Mouse (Mus musculus): ENCODE data around the gene Acbd7. TPM values are rescaled to one million over a fixed set of nuclear protein-coding genes. Genes with fewer than 3 reads are reported as not detected.

Gene Acbd7
- not detected for total RNA-seq (2021)
- long read RNA-seq, experiment 1 = 0 reads
- long read RNA-seq, experiment 2 = 0 reads

GRCm38 (mm10) chr2:3335611-3336301, at the start of gene Acbd7:
Gene Acbd7 (plus strand): TSS chr2:3336168.
- DNase-seq (ENCODE audit: low spot score in 2 of 2) = peak; percentile 12 to 32

GRCm38 (mm10) chr2:3286243-3286642, 49.7 kb upstream of the Acbd7 start:
- DNase-seq (ENCODE audit: low spot score in 2 of 2) = no peak

GRCm38 (mm10) chr2:3289581-3289980, 46.4 kb upstream of the Acbd7 start:
- no peak for DNase-seq (ENCODE audit: low spot score in 2 of 2)

GRCm38 (mm10) chr2:3292170-3292569, 43.8 kb upstream of the Acbd7 start:
- no peak for DNase-seq (ENCODE audit: low spot score in 2 of 2)

- DNase-seq (ENCODE audit: low spot score in 2 of 2) = no peak
Observed at GRCm38 (mm10) chr2:3295826-3296225, 40.1 kb upstream of the Acbd7 start.

- DNase-seq (ENCODE audit: low spot score in 2 of 2) = peak in 1 of 2 experiments; percentile 9
Observed at GRCm38 (mm10) chr2:3305426-3306025, 30.4 kb upstream of the Acbd7 start.

GRCm38 (mm10) chr2:3323132-3323531, 12.8 kb upstream of the Acbd7 start:
- DNase-seq (ENCODE audit: low spot score in 2 of 2) = no peak

- no peak for DNase-seq (ENCODE audit: low spot score in 2 of 2)
Observed at GRCm38 (mm10) chr2:3324381-3325130, 11.4 kb upstream of the Acbd7 start.

GRCm38 (mm10) chr2:3326547-3326946, 9.4 kb upstream of the Acbd7 start:
- DNase-seq (ENCODE audit: low spot score in 2 of 2) = no peak

GRCm38 (mm10) chr2:3327351-3327750, 8.6 kb upstream of the Acbd7 start:
- peak; percentile 14 to 38 for DNase-seq (ENCODE audit: low spot score in 2 of 2)

- DNase-seq (ENCODE audit: low spot score in 2 of 2) = no peak
Observed at GRCm38 (mm10) chr2:3331071-3331703, 4.8 kb upstream of the Acbd7 start.

GRCm38 (mm10) chr2:3332056-3332455, 3.9 kb upstream of the Acbd7 start:
- DNase-seq (ENCODE audit: low spot score in 2 of 2) = no peak

- DNase-seq (ENCODE audit: low spot score in 2 of 2) = peak; percentile 84 to 92
Observed at GRCm38 (mm10) chr2:3332484-3333242, 3.3 kb upstream of the Acbd7 start, which contains the start of gene Rpp38. Gene Rpp38 (minus strand): TSS chr2:3332643.

- DNase-seq (ENCODE audit: low spot score in 2 of 2) = no peak
Observed at GRCm38 (mm10) chr2:3333761-3334160, 2.2 kb upstream of the Acbd7 start.

GRCm38 (mm10) chr2:3348422-3348821, 12.5 kb downstream of the Acbd7 start:
- no peak for DNase-seq (ENCODE audit: low spot score in 2 of 2)

- DNase-seq (ENCODE audit: low spot score in 2 of 2) = no peak
Observed at GRCm38 (mm10) chr2:3348919-3349318, 13.0 kb downstream of the Acbd7 start.

- DNase-seq (ENCODE audit: low spot score in 2 of 2) = no peak
Observed at GRCm38 (mm10) chr2:3353160-3353559, 17.2 kb downstream of the Acbd7 start.

GRCm38 (mm10) chr2:3355793-3356192, 19.8 kb downstream of the Acbd7 start:
- no peak for DNase-seq (ENCODE audit: low spot score in 2 of 2)

GRCm38 (mm10) chr2:3356311-3356710, 20.3 kb downstream of the Acbd7 start:
- no peak for DNase-seq (ENCODE audit: low spot score in 2 of 2)

GRCm38 (mm10) chr2:3357887-3358286, 21.9 kb downstream of the Acbd7 start:
- DNase-seq (ENCODE audit: low spot score in 2 of 2) = no peak

- no peak for DNase-seq (ENCODE audit: low spot score in 2 of 2)
Observed at GRCm38 (mm10) chr2:3361067-3361466, 25.1 kb downstream of the Acbd7 start.
